Mouse (Mus musculus): ENCODE data around the gene Nyap1. TPM values are rescaled to one million over a fixed set of nuclear protein-coding genes. Genes with fewer than 3 reads are reported as not detected.

Nyap1 gene
- polyA plus RNA-seq, 1 experiment from 2014 or later: 14.2 TPM

GRCm38 (mm10) chr5:137718020-137718790 is 23.2 kb downstream of the Nyap1 start:
- 68% methylated on average over 8 of the region's 8 CpGs for WGBS
- no peak for ATAC-seq (ENCODE audit: low FRiP score)
- H3K36me3 ChIP-seq (replicated peaks; ENCODE audit: control insufficient read depth, insufficient read depth): no peaks in the 10 kb centered on the region

GRCm38 (mm10) chr5:137715685-137716084 is 25.7 kb downstream of the Nyap1 start:
- Histone ChIP-seq H3K4me1 (replicated peaks; ENCODE audit: control insufficient read depth, insufficient read depth, low read length) (no peaks in the 10 kb centered on the region), H3K4me3 (replicated peaks; ENCODE audit: low read length) (no peak overlapping the region), H3K9me3 (ENCODE audit: control insufficient read depth, low read length) (no peaks in the 10 kb centered on the region), H3K27ac (no peak overlapping the region), H3K27me3 (ENCODE audit: control insufficient read depth, insufficient read depth, low read length) (no peaks in the 10 kb centered on the region), H3K4me2 (replicated peaks) (no peak overlapping the region), H3K36me3 (replicated peaks; ENCODE audit: control insufficient read depth, insufficient read depth) (no peaks in the 10 kb centered on the region), H3K9ac (no peak overlapping the region)
- no peak for DNase-seq (ENCODE audit: low spot score)
- no peak for ATAC-seq (ENCODE audit: low FRiP score)
- 80% methylated on average over 8 of the region's 8 CpGs for WGBS

More at GRCm38 (mm10) chr5:137718020-137718790, 23.2 kb downstream of the Nyap1 start:
- Histone ChIP-seq H3K9ac (no peak overlapping the region), H3K4me3 (replicated peaks; ENCODE audit: low read length) (no peak overlapping the region), H3K27ac (no peak overlapping the region), H3K4me1 (replicated peaks; ENCODE audit: control insufficient read depth, insufficient read depth, low read length) (no peaks in the 10 kb centered on the region), H3K27me3 (ENCODE audit: control insufficient read depth, insufficient read depth, low read length) (no peaks in the 10 kb centered on the region), H3K4me2 (replicated peaks) (no peak overlapping the region), H3K9me3 (ENCODE audit: control insufficient read depth, low read length) (no peaks in the 10 kb centered on the region)
- DNase-seq (ENCODE audit: low spot score): no peak

DNA sequence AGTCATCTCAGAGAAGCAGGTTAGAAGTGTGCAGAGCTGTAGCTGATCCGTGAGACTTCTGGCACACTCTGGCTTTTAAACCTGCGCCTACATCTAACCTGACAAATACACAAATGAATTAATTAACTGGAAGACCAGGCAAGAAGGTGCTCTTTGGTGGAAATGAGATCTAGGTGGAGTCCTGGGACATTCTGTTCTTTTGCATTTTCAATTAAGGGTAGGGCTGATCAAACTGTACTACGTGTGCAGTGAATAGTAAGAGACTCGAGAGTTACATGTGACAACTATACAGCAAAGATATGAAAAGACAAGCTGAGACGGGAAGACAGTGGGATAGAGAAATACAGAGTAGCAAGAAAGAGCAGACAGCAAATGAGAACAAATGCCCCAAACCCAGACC is 28.0 kb downstream of the Nyap1 start:
- Histone ChIP-seq H3K4me1 (replicated peaks; ENCODE audit: control insufficient read depth, insufficient read depth, low read length) (no peaks in the 10 kb centered on the region), H3K4me3 (replicated peaks; ENCODE audit: low read length) (no peak overlapping the region), H3K9ac (no peak overlapping the region), H3K27me3 (ENCODE audit: control insufficient read depth, insufficient read depth, low read length) (no peaks in the 10 kb centered on the region), H3K27ac (no peak overlapping the region), H3K9me3 (ENCODE audit: control insufficient read depth, low read length) (no peaks in the 10 kb centered on the region), H3K36me3 (replicated peaks; ENCODE audit: control insufficient read depth, insufficient read depth) (no peaks in the 10 kb centered on the region), H3K4me2 (replicated peaks) (no peak overlapping the region)
- DNase-seq (ENCODE audit: low spot score): no peak
- WGBS: 82% methylated on average over 5 of the region's 5 CpGs
- ATAC-seq (ENCODE audit: low FRiP score): no peak

GRCm38 (mm10) chr5:137706913-137707633 is 34.3 kb downstream of the Nyap1 start:
- peak; percentile 62 for DNase-seq (ENCODE audit: low spot score)
- peaks cover 7% of the 10 kb centered on the region; the same call in 1 of the 2 replicates for H3K4me1 ChIP-seq (replicated peaks; ENCODE audit: control insufficient read depth, insufficient read depth, low read length)
- no peak overlapping the region for H3K27ac ChIP-seq
- H3K36me3 ChIP-seq (replicated peaks; ENCODE audit: control insufficient read depth, insufficient read depth): no peaks in the 10 kb centered on the region
- H3K9me3 ChIP-seq (ENCODE audit: control insufficient read depth, low read length): no peaks in the 10 kb centered on the region
- H3K4me2 ChIP-seq (replicated peaks): peak overlapping the region; percentile 22; the same call in 1 of the 2 replicates
- WGBS: 62% methylated on average over 12 of the region's 12 CpGs
- H3K9ac ChIP-seq: no peak overlapping the region
- no peak overlapping the region for H3K4me3 ChIP-seq (replicated peaks; ENCODE audit: low read length)
- H3K27me3 ChIP-seq (ENCODE audit: control insufficient read depth, insufficient read depth, low read length): no peaks in the 10 kb centered on the region
- no peak for ATAC-seq (ENCODE audit: low FRiP score)

DNA sequence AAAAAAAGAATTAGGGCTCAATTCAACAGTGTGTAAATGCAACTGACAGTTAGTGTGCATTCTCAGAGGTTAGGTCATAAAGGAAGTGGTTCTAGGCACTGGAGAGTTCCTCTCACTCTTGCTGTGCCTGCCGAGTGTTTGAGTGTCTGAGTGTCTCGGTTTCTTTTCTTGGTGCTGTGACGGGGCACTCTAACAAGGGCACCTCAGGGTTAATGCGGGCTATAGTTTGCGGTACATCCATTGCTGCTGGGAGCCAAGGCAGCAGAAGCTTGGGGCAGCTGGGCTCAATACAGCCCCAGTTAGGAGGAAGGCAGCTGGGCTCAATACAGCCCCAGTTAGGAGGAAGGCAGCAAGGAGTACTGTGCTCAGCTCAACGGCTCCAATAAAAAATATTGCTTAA is 36.2 kb downstream of the Nyap1 start:
- Histone ChIP-seq H3K4me2 (replicated peaks) (no peak overlapping the region), H3K9ac (no peak overlapping the region), H3K27ac (no peak overlapping the region), H3K36me3 (replicated peaks; ENCODE audit: control insufficient read depth, insufficient read depth) (no peaks in the 10 kb centered on the region), H3K27me3 (ENCODE audit: control insufficient read depth, insufficient read depth, low read length) (no peaks in the 10 kb centered on the region), H3K4me3 (replicated peaks; ENCODE audit: low read length) (no peak overlapping the region), H3K4me1 (replicated peaks; ENCODE audit: control insufficient read depth, insufficient read depth, low read length) (peaks cover 7% of the 10 kb centered on the region; the same call in 1 of the 2 replicates), H3K9me3 (ENCODE audit: control insufficient read depth, low read length) (no peaks in the 10 kb centered on the region)
- WGBS: 61% methylated on average over 6 of the region's 6 CpGs
- DNase-seq (ENCODE audit: low spot score) (no peak), ATAC-seq (ENCODE audit: low FRiP score) (no peak)

GRCm38 (mm10) chr5:137699850-137700249 is 41.6 kb downstream of the Nyap1 start:
- 62% methylated on average over 2 of the region's 2 CpGs for WGBS
- H3K36me3 ChIP-seq (replicated peaks; ENCODE audit: control insufficient read depth, insufficient read depth): no peaks in the 10 kb centered on the region

GRCm38 (mm10) chr5:137699080-137699479 is 42.3 kb downstream of the Nyap1 start:
- no peak overlapping the region for H3K4me3 ChIP-seq (replicated peaks; ENCODE audit: low read length)
- ATAC-seq (ENCODE audit: low FRiP score) (no peak), DNase-seq (ENCODE audit: low spot score) (no peak)
- 78% methylated on average over 3 of the region's 3 CpGs for WGBS
- no peaks in the 10 kb centered on the region for H3K4me1 ChIP-seq (replicated peaks; ENCODE audit: control insufficient read depth, insufficient read depth, low read length)
- no peak overlapping the region for H3K4me2 ChIP-seq (replicated peaks)
- no peaks in the 10 kb centered on the region for H3K9me3 ChIP-seq (ENCODE audit: control insufficient read depth, low read length)
- H3K27me3 ChIP-seq (ENCODE audit: control insufficient read depth, insufficient read depth, low read length): no peaks in the 10 kb centered on the region
- H3K27ac ChIP-seq: no peak overlapping the region
- no peak overlapping the region for H3K9ac ChIP-seq
- no peaks in the 10 kb centered on the region for H3K36me3 ChIP-seq (replicated peaks; ENCODE audit: control insufficient read depth, insufficient read depth)

More at GRCm38 (mm10) chr5:137699850-137700249, 41.6 kb downstream of the Nyap1 start:
- Histone ChIP-seq H3K4me3 (replicated peaks; ENCODE audit: low read length) (no peak overlapping the region), H3K9ac (no peak overlapping the region), H3K27ac (no peak overlapping the region), H3K4me2 (replicated peaks) (no peak overlapping the region), H3K27me3 (ENCODE audit: control insufficient read depth, insufficient read depth, low read length) (no peaks in the 10 kb centered on the region), H3K4me1 (replicated peaks; ENCODE audit: control insufficient read depth, insufficient read depth, low read length) (no peaks in the 10 kb centered on the region), H3K9me3 (ENCODE audit: control insufficient read depth, low read length) (no peaks in the 10 kb centered on the region)
- ATAC-seq (ENCODE audit: low FRiP score) (no peak), DNase-seq (ENCODE audit: low spot score) (no peak)

GRCm38 (mm10) chr5:137695930-137696329 is 45.5 kb downstream of the Nyap1 start:
- H3K4me2 ChIP-seq (replicated peaks): no peak overlapping the region
- no peak overlapping the region for H3K9ac ChIP-seq
- no peaks in the 10 kb centered on the region for H3K36me3 ChIP-seq (replicated peaks; ENCODE audit: control insufficient read depth, insufficient read depth)
- H3K27me3 ChIP-seq (ENCODE audit: control insufficient read depth, insufficient read depth, low read length): no peaks in the 10 kb centered on the region
- no peak for ATAC-seq (ENCODE audit: low FRiP score)
- H3K4me3 ChIP-seq (replicated peaks; ENCODE audit: low read length): no peak overlapping the region
- no peaks in the 10 kb centered on the region for H3K4me1 ChIP-seq (replicated peaks; ENCODE audit: control insufficient read depth, insufficient read depth, low read length)
- DNase-seq (ENCODE audit: low spot score): no peak
- 92% methylated on average over 4 of the region's 4 CpGs for WGBS
- H3K27ac ChIP-seq: no peak overlapping the region
- H3K9me3 ChIP-seq (ENCODE audit: control insufficient read depth, low read length): no peaks in the 10 kb centered on the region

DNA sequence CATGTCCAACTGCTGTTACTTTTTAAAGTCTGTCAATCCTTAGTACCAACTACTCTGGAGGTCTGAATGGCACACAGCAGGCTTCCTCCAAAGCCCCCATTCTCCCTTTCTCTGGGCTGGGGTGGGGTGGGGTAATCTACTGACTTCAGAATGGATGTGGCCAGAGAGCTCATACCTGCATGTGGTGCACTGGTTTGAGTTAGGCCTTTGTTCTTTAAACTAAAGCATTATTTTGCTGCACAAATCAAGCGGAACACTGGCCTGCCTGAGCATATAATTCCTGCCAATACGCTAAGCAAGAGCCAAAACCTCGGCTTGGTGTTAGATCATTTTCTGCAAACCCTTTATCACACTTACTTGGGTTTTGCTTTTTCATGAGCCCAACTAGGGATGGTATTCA is 46.6 kb downstream of the Nyap1 start:
- DNase-seq (ENCODE audit: low spot score): no peak
- H3K27me3 ChIP-seq (ENCODE audit: control insufficient read depth, insufficient read depth, low read length): no peaks in the 10 kb centered on the region
- H3K4me3 ChIP-seq (replicated peaks; ENCODE audit: low read length): no peak overlapping the region
- no peak overlapping the region for H3K27ac ChIP-seq
- no peaks in the 10 kb centered on the region for H3K9me3 ChIP-seq (ENCODE audit: control insufficient read depth, low read length)
- H3K9ac ChIP-seq: no peak overlapping the region
- no peaks in the 10 kb centered on the region for H3K36me3 ChIP-seq (replicated peaks; ENCODE audit: control insufficient read depth, insufficient read depth)
- no peak overlapping the region for H3K4me2 ChIP-seq (replicated peaks)
- no peaks in the 10 kb centered on the region for H3K4me1 ChIP-seq (replicated peaks; ENCODE audit: control insufficient read depth, insufficient read depth, low read length)
- WGBS: 45% methylated on average over 3 of the region's 3 CpGs
- no peak for ATAC-seq (ENCODE audit: low FRiP score)

Data from hindbrain, embryonic 14.5 days (tissue).